Mouse (Mus musculus) forebrain, embryonic 16.5 days (tissue): ENCODE measurements around the gene Ctcfl. TPM values are rescaled to one million over a fixed set of nuclear protein-coding genes. Genes with fewer than 3 reads are reported as not detected.

Experiments used
- ATAC-seq: fragments of 200-750 bp; cut with Nextera tagmentation; 2 replicates; pipeline ENCODE4 v1.8.0; 2017; ENCODE audit warnings: mild to moderate bottlenecking, moderate library complexity
- H3K27ac ChIP-seq: fragments of 300-500 bp; sonication (generic); 2 replicates; pipeline ENCODE4 v1.5.1; 2014; ENCODE audit warnings: low read length, control low read depth
- H3K27me3 ChIP-seq: fragments of 300-500 bp; sonication (generic); replicated peaks from 2 replicates; pipeline ENCODE4 v1.6.1; 2014; ENCODE audit warnings: low read length; ENCODE audit not compliant: control insufficient read depth, insufficient read depth
- H3K36me3 ChIP-seq: fragments of 300-500 bp; sonication (generic); 2 replicates; pipeline ENCODE4 v1.6.1; 2014; ENCODE audit not compliant: control insufficient read depth, insufficient read depth
- H3K4me1 ChIP-seq: fragments of 300-500 bp; sonication (generic); replicated peaks from 2 replicates; pipeline ENCODE4 v1.6.1; 2014; ENCODE audit warnings: low read length; ENCODE audit not compliant: control insufficient read depth, insufficient read depth
- H3K4me2 ChIP-seq: fragments of 300-500 bp; sonication (generic); 2 replicates; pipeline ENCODE4 v1.6.1; 2014; ENCODE audit warnings: mild to moderate bottlenecking, low read length, control low read depth
- H3K4me3 ChIP-seq: fragments of 300-500 bp; sonication (generic); replicated peaks from 2 replicates; pipeline ENCODE4 v1.5.1; 2014; ENCODE audit warnings: mild to moderate bottlenecking, low read length, control low read depth
- H3K9ac ChIP-seq: fragments of 300-500 bp; sonication (generic); replicated peaks from 2 replicates; pipeline ENCODE4 v1.6.1; 2014; ENCODE audit warnings: low read depth, low read length, control low read depth
- H3K9me3 ChIP-seq: fragments of 300-500 bp; sonication (generic); 2 replicates; pipeline ENCODE4 v1.6.1; 2016; ENCODE audit warnings: low read length; ENCODE audit not compliant: control insufficient read depth
- WGBS: fragments of 180-500 bp; shearing (Covaris S2); extraction: QIAGEN DNeasy Blood & Tissue Kit; methylation state at CpG from one replicate; pipeline ENCODE4 v1.1.7; 2014; 5-methylcytosine and 5-hydroxymethylcytosine counted together
- polyA plus RNA-seq: library from polyadenylated mRNA; unstranded; fragments of >200 nt; fragmentation: Nextera tagmentation; extraction: Ambion mirVana; gene quantifications from 2 replicates; pipeline ENCODE4 v1.2.1, GENCODE M21; 2015

Ctcfl gene
- polyA plus RNA-seq, 1 experiment from 2014 or later, result not detected

- Histone ChIP-seq H3K4me1 (no peaks in the 10 kb centered on the region), H3K36me3 (no peaks in the 10 kb centered on the region), H3K4me2 (no peak overlapping the region), H3K9me3 (no peaks in the 10 kb centered on the region), H3K4me3 (no peak overlapping the region), H3K9ac (no peak overlapping the region), H3K27me3 (no peaks in the 10 kb centered on the region), H3K27ac (no peak overlapping the region)
- ATAC-seq, result no peak
- 90% methylated on average over 5 of the region's 5 CpGs for WGBS
Measured at GRCm38 (mm10) chr2:173151352-173151751, 32.0 kb upstream of the Ctcfl start.

GRCm38 (mm10) chr2:173148001-173148400 is 28.7 kb upstream of the Ctcfl start:
- Histone ChIP-seq H3K4me2 (no peak overlapping the region), H3K4me3 (no peak overlapping the region), H3K36me3 (no peaks in the 10 kb centered on the region), H3K9ac (no peak overlapping the region), H3K27ac (no peak overlapping the region), H3K27me3 (no peaks in the 10 kb centered on the region), H3K9me3 (no peaks in the 10 kb centered on the region), H3K4me1 (no peaks in the 10 kb centered on the region)
- ATAC-seq, result no peak
- 88% methylated on average over 5 of the region's 5 CpGs for WGBS

- no peak overlapping the region for H3K4me2 ChIP-seq
- WGBS, result 82% methylated on average over 6 of the region's 6 CpGs
- H3K4me3 ChIP-seq, result no peak overlapping the region
- no peaks in the 10 kb centered on the region for H3K4me1 ChIP-seq
- no peak overlapping the region for H3K27ac ChIP-seq
- H3K9me3 ChIP-seq, result no peaks in the 10 kb centered on the region
- no peaks in the 10 kb centered on the region for H3K27me3 ChIP-seq
- ATAC-seq, result no peak
- H3K9ac ChIP-seq, result no peak overlapping the region
- no peaks in the 10 kb centered on the region for H3K36me3 ChIP-seq
Measured at GRCm38 (mm10) chr2:173146728-173147127, 27.4 kb upstream of the Ctcfl start.

- H3K4me2 ChIP-seq, result no peak overlapping the region
- no peak overlapping the region for H3K9ac ChIP-seq
- ATAC-seq, result no peak
- H3K36me3 ChIP-seq, result no peaks in the 10 kb centered on the region
- H3K4me1 ChIP-seq, result no peaks in the 10 kb centered on the region
- WGBS, result 76% methylated on average over 3 of the region's 3 CpGs
- no peak overlapping the region for H3K4me3 ChIP-seq
- H3K27ac ChIP-seq, result no peak overlapping the region
- no peaks in the 10 kb centered on the region for H3K27me3 ChIP-seq
- no peaks in the 10 kb centered on the region for H3K9me3 ChIP-seq
Measured at GRCm38 (mm10) chr2:173145808-173146207, 26.5 kb upstream of the Ctcfl start.

DNA sequence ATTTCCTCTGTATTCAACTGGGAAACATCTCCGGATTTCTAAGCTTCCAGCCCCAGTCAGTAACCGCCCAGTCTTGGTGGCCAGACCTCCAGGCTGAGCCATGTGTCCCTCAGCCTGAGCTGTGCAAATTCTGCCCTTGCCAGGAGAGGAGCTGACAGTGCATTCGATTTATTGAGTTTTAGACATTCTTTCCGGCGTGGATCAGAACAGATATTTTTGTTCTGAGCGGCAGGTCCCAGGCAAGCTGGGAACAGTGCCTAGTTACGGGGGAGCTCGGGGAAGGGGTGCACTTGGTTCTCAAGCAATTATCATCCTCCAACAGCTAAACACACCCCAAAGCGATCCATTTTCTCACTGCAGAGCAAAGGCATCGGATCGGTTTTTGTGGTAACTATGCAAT is 24.3 kb upstream of the Ctcfl start:
- 63% methylated on average over 11 of the region's 11 CpGs for WGBS

DNA sequence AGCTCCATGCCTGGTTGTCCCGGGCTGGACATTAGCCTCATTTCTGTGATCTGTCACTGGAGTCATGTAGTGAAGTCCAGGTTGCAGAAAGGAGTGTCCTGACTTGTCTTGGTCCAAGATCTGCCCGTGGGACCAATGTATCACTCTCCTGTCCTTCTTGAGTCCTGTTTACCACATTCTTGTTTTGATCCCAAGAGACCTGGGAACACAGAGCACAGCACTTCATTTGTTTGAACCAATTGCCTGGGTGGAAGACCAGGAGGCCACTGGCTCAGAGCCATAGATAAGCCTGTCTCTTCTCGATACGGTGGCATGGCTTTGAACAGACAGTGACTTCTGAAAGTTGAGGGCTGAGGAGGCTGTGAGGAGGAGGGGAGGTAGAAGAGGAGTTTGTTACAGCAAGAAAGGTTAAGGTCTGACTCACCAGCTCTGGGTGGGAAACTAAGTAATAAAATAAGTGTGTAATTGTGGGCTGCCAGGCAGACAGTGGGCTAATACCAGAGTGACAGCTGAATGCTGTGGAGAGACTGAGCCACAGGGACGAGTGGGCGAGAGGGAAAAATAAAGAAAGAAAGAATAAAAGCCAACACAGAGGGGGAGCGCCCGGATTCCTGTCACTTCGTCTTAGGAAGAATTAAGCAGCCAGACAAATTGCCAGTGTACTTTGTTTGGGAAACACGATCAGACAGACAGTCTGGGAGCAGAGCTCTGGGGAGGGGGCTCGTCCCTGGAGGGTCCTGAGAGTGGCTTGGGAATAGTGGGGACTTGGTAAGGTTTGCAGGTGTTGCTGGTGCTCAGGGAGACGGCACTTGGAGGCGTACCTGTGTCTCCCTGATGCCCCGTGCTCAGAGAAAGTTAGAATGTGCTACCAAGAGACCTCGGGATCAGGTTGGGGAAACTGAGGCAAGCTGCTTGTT is 19.3 kb upstream of the Ctcfl start:
- no peak for ATAC-seq
- Histone ChIP-seq H3K36me3 (no peaks in the 10 kb centered on the region), H3K4me3 (no peak overlapping the region), H3K9me3 (no peaks in the 10 kb centered on the region), H3K27ac (no peak overlapping the region), H3K4me1 (peaks cover 6% of the 10 kb centered on the region; the same call in 1 of the 2 replicates), H3K4me2 (no peak overlapping the region), H3K27me3 (no peaks in the 10 kb centered on the region), H3K9ac (no peak overlapping the region)
- WGBS, result 34% methylated on average over 15 of the region's 15 CpGs

More for the DNA sequence above, 24.3 kb upstream of the Ctcfl start:
- Histone ChIP-seq H3K9ac (no peak overlapping the region), H3K4me1 (peaks cover 6% of the 10 kb centered on the region; the same call in 1 of the 2 replicates), H3K36me3 (no peaks in the 10 kb centered on the region), H3K27me3 (no peaks in the 10 kb centered on the region), H3K9me3 (no peaks in the 10 kb centered on the region), H3K27ac (no peak overlapping the region), H3K4me3 (no peak overlapping the region), H3K4me2 (no peak overlapping the region)
- no peak for ATAC-seq

- WGBS, result 75% methylated on average over 9 of the region's 9 CpGs
- Histone ChIP-seq H3K4me2 (no peak overlapping the region), H3K36me3 (no peaks in the 10 kb centered on the region), H3K27me3 (no peaks in the 10 kb centered on the region), H3K9ac (no peak overlapping the region), H3K4me1 (peaks cover 6% of the 10 kb centered on the region; the same call in 1 of the 2 replicates), H3K4me3 (no peak overlapping the region), H3K27ac (no peak overlapping the region), H3K9me3 (no peaks in the 10 kb centered on the region)
- ATAC-seq, result no peak
Measured at GRCm38 (mm10) chr2:173134695-173135094, 15.4 kb upstream of the Ctcfl start.

GRCm38 (mm10) chr2:173132794-173133300 is 13.5 kb upstream of the Ctcfl start:
- H3K9ac ChIP-seq, result no peak overlapping the region
- H3K36me3 ChIP-seq, result no peaks in the 10 kb centered on the region
- no peak overlapping the region for H3K4me2 ChIP-seq
- no peaks in the 10 kb centered on the region for H3K27me3 ChIP-seq
- H3K4me1 ChIP-seq, result no peaks in the 10 kb centered on the region
- 91% methylated on average over 8 of the region's 8 CpGs for WGBS
- no peaks in the 10 kb centered on the region for H3K9me3 ChIP-seq
- H3K4me3 ChIP-seq, result no peak overlapping the region
- ATAC-seq, result no peak
- no peak overlapping the region for H3K27ac ChIP-seq

GRCm38 (mm10) chr2:173132262-173132661 is 12.9 kb upstream of the Ctcfl start:
- Histone ChIP-seq H3K27me3 (no peaks in the 10 kb centered on the region), H3K9ac (no peak overlapping the region), H3K4me3 (no peak overlapping the region), H3K9me3 (no peaks in the 10 kb centered on the region), H3K4me1 (no peaks in the 10 kb centered on the region), H3K36me3 (no peaks in the 10 kb centered on the region), H3K4me2 (no peak overlapping the region), H3K27ac (no peak overlapping the region)
- WGBS, result 72% methylated on average over 13 of the region's 13 CpGs
- ATAC-seq, result no peak
